Mouse (Mus musculus) liver, adult 2 months (tissue): ENCODE data around the gene Larp6. TPM values are rescaled to one million over a fixed set of nuclear protein-coding genes. Genes with fewer than 3 reads are reported as not detected.
A peak's percentile ranks its signal among the peaks of the same experiment; 100 is the strongest.

Experiments
- DNase-seq: peaks from one replicate; pipeline ENCODE4 v3.0.0-alpha.2; 2011; ENCODE audit warnings: low read depth, low spot score; ENCODE audit errors: extremely low read depth
- H3K27ac ChIP-seq: fragments of 200-500 bp; replicated peaks from 2 replicates; pipeline ENCODE4 v1.5.1; 2012; ENCODE audit warnings: low read depth, mild to moderate bottlenecking, control low read depth, inconsistent platforms, low read length; ENCODE audit not compliant: insufficient read depth
- H3K27me3 ChIP-seq: fragments of 200-500 bp; 2 replicates; pipeline ENCODE4 v1.6.1; 2012; ENCODE audit warnings: mild to moderate bottlenecking, moderate library complexity, low read length, inconsistent platforms; ENCODE audit not compliant: control insufficient read depth, insufficient read depth
- H3K36me3 ChIP-seq: fragments of 200-500 bp; 2 replicates; pipeline ENCODE4 v1.6.1; 2012; ENCODE audit warnings: low read length, inconsistent platforms; ENCODE audit not compliant: control insufficient read depth, insufficient read depth
- H3K4me1 ChIP-seq: fragments of 200-500 bp; 2 replicates; pipeline ENCODE4 v1.6.1; 2011; ENCODE audit warnings: low read length; ENCODE audit not compliant: control insufficient read depth, insufficient read depth
- H3K4me3 ChIP-seq: fragments of 200-500 bp; 2 replicates; pipeline ENCODE4 v1.5.1; 2011; ENCODE audit warnings: low read depth, mild to moderate bottlenecking, control low read depth, low read length, moderate library complexity; ENCODE audit not compliant: insufficient read depth
- H3K79me2 ChIP-seq: fragments of 200-500 bp; 2 replicates; pipeline ENCODE4 v1.6.1; 2012; ENCODE audit warnings: inconsistent platforms, mild to moderate bottlenecking, low read length, moderate library complexity; ENCODE audit not compliant: control insufficient read depth, insufficient read depth
- H3K9ac ChIP-seq: fragments of 200-500 bp; 2 replicates; pipeline ENCODE4 v1.6.1; 2012; ENCODE audit warnings: low read depth, mild to moderate bottlenecking, control low read depth, inconsistent platforms, low read length
- CTCF ChIP-seq: fragments of 200-500 bp; IDR thresholded peaks from 2 replicates; pipeline ENCODE4 v1.5.1; 2011; ENCODE audit warnings: low read depth, low read length, control low read depth
- POLR2A ChIP-seq: fragments of 200-500 bp; IDR thresholded peaks from 2 replicates; pipeline ENCODE4 v1.6.1; 2011; ENCODE audit warnings: low read length, control low read depth; ENCODE audit not compliant: insufficient read depth; ENCODE audit errors: extremely low read depth
- WGBS: fragments of 180-500 bp; shearing (Covaris S2); methylation state at CpG from one replicate; pipeline ENCODE4 v1.1.7; 2018; 5-methylcytosine and 5-hydroxymethylcytosine counted together
- polyA plus RNA-seq: library from polyadenylated mRNA; depleted of rRNA; stranded (reverse); fragments of >200 nt; gene quantifications from 2 replicates; pipeline ENCODE4 v1.2.3, GENCODE M21; 2012
- total RNA-seq: library from RNA; depleted of rRNA; stranded (reverse); fragments of >200 nt; gene quantifications from 2 replicates; pipeline ENCODE4 v1.2.3, GENCODE M21; 2014

Larp6 gene
- total and polyA plus RNA-seq, 2 experiments = not detected

DNA sequence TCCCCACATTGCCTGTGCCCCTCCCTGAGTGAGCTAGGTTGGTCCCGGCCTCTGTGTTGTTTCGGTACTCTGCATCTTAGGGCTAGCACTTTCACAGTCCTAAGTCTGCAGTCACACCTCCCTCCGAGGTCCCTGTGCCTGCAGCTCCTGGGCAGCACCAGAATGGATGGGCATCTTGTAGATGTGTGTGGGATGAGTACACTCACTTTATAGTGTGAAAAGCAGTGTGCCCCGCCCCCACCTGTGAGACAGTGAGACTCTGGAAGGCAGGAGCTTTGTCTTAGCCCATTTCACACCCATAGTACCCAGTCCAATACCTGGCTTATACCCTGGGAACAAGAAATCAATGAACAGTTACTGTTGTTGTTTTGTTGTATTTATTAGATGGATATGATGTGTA, 2.5 kb downstream of the Larp6 start:
- Histone ChIP-seq H3K4me1 (no peaks in the 10 kb centered on the region), H3K9ac (no peak overlapping the region), H3K36me3 (no peaks in the 10 kb centered on the region), H3K4me3 (no peak overlapping the region), H3K27me3 (peaks cover 6% of the 10 kb centered on the region), H3K79me2 (no peaks in the 10 kb centered on the region), H3K27ac (no peak overlapping the region)
- 84% methylated on average over 4 of the region's 4 CpGs for WGBS
- no peak for DNase-seq
- TF ChIP-seq POLR2A (no peak), CTCF (no peak)

GRCm38 (mm10) chr9:60715828-60716227, 3.0 kb downstream of the Larp6 start:
- no peak overlapping the region for H3K27ac ChIP-seq
- WGBS = 65% methylated on average over 5 of the region's 5 CpGs
- H3K36me3 ChIP-seq = no peaks in the 10 kb centered on the region
- TF ChIP-seq POLR2A (no peak), CTCF (no peak)
- H3K9ac ChIP-seq = no peak overlapping the region
- H3K27me3 ChIP-seq = peaks cover 6% of the 10 kb centered on the region
- H3K4me3 ChIP-seq = no peak overlapping the region
- H3K4me1 ChIP-seq = no peaks in the 10 kb centered on the region
- H3K79me2 ChIP-seq = no peaks in the 10 kb centered on the region
- no peak for DNase-seq

- Histone ChIP-seq H3K79me2 (no peaks in the 10 kb centered on the region), H3K27ac (no peak overlapping the region), H3K4me1 (no peaks in the 10 kb centered on the region), H3K27me3 (peaks cover 2% of the 10 kb centered on the region; the same call in 1 of the 2 replicates), H3K4me3 (no peak overlapping the region), H3K9ac (no peak overlapping the region), H3K36me3 (no peaks in the 10 kb centered on the region)
- TF ChIP-seq CTCF = peak; percentile 58
- no peak for TF ChIP-seq POLR2A
- 56% methylated on average over 3 of the region's 3 CpGs for WGBS
- peak; percentile 33 for DNase-seq
Measured at GRCm38 (mm10) chr9:60718284-60718683, 5.5 kb downstream of the Larp6 start.

GRCm38 (mm10) chr9:60719687-60720086, 6.9 kb downstream of the Larp6 start:
- no peak for DNase-seq
- TF ChIP-seq CTCF (no peak), POLR2A (no peak)
- Histone ChIP-seq H3K79me2 (no peaks in the 10 kb centered on the region), H3K27ac (no peak overlapping the region), H3K4me1 (no peaks in the 10 kb centered on the region), H3K36me3 (no peaks in the 10 kb centered on the region), H3K9ac (no peak overlapping the region), H3K4me3 (no peak overlapping the region), H3K27me3 (no peaks in the 10 kb centered on the region)
- 74% methylated on average over 3 of the region's 3 CpGs for whole genome bisulfite sequencing

DNA sequence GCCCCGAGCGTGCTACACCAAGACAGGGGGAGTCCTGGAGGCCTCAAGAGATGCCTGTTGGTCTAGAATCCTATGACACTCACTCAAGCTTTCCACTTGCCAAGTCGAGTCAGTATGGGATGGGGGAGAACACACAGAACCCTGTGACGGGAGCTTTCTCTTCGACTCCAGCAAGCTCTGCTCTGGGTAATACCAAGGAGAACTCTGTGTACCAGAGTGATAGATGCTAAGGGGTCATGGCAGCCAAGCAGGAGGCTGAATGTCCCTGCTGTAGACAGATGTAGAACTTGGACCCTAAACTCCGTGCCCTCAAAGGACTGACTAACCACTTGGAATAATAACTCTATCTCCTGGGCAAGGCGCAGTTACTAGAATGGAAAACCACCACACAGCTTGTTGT, 12.2 kb downstream of the Larp6 start:
- H3K27me3 ChIP-seq = no peaks in the 10 kb centered on the region
- H3K4me3 ChIP-seq = no peak overlapping the region
- H3K4me1 ChIP-seq = no peaks in the 10 kb centered on the region
- H3K9ac ChIP-seq = no peak overlapping the region
- no peaks in the 10 kb centered on the region for H3K79me2 ChIP-seq
- no peaks in the 10 kb centered on the region for H3K36me3 ChIP-seq
- WGBS = 86% methylated on average over 7 of the region's 7 CpGs
- no peak for DNase-seq
- H3K27ac ChIP-seq = no peak overlapping the region
- no peak for TF ChIP-seq CTCF
- TF ChIP-seq POLR2A = no peak

GRCm38 (mm10) chr9:60734321-60734720, 21.5 kb downstream of the Larp6 start:
- H3K27me3 ChIP-seq = no peaks in the 10 kb centered on the region
- H3K4me1 ChIP-seq = no peaks in the 10 kb centered on the region
- H3K79me2 ChIP-seq = no peaks in the 10 kb centered on the region
- no peak for DNase-seq
- H3K9ac ChIP-seq = no peak overlapping the region
- no peak for TF ChIP-seq POLR2A
- no peak for TF ChIP-seq CTCF
- no peak overlapping the region for H3K4me3 ChIP-seq
- no peaks in the 10 kb centered on the region for H3K36me3 ChIP-seq
- no peak overlapping the region for H3K27ac ChIP-seq
- 85% methylated on average over 2 of the region's 2 CpGs for WGBS
